Mouse (Mus musculus): ENCODE results near the gene Ptprcap. TPM values are rescaled to one million over a fixed set of nuclear protein-coding genes. Genes with fewer than 3 reads are reported as not detected.

Gene Ptprcap
- polyA plus RNA-seq (2012; rRNA removed), result 21.9 and 27.1 TPM in 2 replicates

DNA sequence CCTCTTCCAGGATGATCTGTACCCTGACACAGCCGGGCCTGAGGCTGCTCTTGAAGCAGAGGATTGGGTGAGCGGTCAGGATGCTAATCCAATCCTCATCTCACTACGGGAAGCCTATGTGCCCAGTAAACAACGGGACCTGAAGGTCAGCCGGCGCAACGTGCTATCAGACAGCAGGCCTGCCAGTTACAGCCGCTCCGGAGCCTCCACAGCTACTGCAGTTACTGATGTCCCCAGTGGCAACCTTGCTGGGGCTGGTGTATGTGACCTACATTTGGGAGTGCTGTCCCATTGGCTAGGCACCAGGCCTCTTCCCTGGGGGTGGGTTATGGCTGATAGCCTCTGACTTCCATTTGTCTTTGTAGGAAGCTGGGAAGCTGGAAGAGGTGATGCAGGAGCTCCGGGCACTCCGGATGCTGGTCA lies at the start of gene Ptprcap:
Gene Ptprcap (plus strand): TSS at position 373 of the 423 bp plus-strand sequence.

DNA sequence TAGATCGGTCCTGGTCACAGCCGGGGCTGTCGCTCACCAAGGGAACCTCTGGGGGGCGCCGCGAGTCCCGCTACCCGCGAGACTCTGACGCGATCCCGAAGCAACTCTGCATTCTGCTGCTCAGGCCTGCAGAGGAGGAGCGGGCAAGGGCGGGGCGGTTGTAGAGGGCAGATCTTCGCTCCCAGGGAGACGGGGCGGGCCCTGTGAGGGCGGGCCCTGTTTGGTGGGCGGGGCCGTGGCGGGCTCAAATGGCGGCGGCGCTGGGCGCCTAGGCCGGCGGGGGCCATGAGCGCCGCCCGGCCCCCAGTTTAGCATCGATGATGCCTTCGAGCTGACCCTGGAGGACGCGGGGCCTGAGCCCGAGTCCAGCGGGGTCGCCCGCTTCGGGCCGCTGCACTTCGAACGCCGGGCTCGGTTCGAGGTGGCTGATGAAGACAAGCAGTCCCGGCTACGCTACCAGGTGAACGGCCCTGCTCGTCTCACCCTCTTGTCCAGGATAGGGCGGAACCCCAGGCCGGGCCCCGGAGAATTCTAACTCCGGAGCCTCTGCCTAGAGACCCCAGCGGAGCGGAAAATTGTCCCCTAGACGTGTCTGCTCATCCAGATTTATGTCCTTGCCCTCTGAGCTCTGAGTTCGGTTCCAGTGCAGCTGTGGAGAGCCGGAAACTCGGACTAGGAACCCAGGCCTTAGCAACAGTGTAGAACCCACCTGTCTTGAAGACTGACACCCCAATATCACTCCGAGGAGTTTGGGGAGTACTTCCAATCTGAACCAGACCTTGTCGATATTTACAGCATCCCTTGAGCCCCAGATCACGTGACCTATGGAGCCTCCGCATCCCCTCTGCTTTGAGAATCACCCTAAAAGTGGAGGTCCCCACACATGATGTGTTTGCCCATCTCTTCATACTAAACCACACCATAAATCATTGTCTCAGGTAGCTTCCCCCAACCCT lies 27.4 kb upstream of the Ptprcap start, which contains the start of gene Aip:
Gene Aip (minus strand): TSS at position 118 of the 956 bp plus-strand sequence.

DNA sequence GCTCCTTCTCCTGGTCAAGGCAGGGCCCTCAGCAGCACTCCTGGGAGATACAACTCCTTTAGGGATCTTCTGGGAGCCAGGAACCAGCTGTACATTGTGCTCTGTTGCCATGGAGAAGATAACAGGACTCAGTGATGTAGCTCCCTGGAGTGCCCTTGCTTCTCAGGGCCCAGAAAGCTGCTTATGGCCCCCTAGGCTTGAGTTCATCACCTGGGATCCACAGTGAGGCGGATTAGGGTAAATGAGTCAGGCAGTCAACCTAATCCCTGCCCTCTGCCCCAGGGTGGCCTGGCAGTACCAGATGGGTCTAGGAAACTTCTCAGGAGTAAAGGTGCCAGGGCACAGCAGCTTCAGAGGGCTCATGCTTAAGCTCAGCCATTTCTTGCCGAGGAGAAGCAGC lies 14.0 kb upstream of the Ptprcap start, which contains the start of gene Gpr152:
Gene Gpr152 (plus strand): TSS at position 342 of the 400 bp plus-strand sequence.

DNA sequence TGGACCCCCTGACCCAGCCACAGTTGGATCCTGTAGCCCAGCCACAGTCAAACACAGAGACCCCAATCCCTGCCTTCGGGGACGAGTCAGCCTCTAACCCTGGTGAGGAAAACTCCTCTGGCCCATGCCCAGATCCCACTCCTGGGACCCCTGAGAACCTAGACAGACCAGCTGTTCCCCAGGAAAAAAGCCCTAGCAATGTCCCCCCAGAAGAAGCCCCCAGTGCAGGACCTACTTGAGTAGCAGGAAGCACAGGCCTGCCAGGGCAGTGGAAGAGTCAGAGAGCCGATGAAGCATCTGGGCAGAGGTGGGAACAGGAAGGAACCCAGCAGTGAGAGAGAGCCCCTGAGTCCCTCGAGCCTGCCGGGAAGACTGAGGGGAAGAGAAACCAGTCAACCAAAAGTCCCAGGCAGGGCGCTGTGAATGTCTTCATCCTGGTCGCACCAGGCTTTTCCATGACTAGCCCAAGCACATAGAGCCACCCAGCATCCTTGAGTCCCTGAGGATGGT lies 9.6 kb upstream of the Ptprcap start, which contains the start of gene Cabp4:
Gene Cabp4 (minus strand): TSS at position 275 of the 510 bp plus-strand sequence.

DNA sequence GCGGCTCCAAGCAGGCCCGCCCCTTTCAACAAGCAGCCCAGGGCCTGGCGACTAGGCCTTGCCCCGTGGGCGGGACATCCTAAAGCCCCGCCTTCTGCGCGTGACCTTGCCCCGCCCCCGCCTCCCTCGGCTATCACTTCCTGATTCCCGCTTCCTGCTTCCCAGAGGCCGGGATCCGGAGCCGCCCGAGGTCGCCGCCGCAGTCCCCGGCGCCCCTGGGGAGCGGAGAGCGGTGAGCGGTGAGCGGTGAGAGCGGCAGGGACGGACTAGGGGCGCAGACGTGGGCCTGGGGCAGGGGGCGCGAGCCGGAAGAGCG lies 5.0 kb upstream of the Ptprcap start, which contains the start of gene Coro1b:
Gene Coro1b (plus strand): TSS at position 129 of the 316 bp plus-strand sequence.

DNA sequence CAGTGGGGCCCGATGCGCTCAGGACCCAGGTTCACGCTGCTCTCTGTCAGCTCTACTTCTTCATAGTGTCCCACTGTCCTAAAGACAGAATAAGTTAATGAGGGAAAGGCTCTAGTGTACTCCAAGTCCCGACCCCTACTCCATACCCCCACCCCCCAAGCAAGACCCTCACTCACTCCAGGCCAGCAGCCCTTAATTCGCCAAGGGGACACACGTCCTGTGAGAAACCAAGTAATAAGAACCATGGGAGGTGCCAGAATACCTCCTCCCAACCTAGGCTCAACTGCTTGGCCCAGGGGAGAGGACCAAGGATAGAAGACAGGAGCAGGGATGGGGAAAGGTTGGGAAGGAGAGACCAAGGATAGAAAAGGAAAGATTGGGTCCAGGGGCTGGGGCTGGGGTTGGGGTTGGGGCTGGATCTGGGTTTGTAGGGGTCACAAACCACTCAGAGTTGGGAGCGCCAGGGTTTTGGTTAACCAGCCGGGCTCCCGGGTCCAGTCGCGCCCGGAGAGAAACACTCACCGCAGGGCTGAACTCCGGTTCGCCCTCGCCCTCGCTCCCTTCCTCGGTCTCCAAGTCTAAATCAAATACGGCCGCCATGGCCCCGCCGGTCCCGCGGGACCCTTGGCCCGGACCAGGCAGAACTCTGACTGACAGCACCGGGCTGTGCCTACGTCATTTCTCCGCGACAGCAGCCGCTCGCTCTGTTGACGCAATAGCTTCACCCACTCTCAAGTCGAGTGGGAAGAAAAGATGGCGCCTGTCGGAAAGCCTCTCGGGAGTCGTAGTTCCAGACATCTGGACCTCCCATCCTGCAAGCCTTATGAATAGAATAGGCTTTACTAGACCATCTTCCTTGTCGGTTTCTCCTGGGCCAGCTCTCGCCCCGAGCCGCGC lies 9.5 kb downstream of the Ptprcap start, which contains the start of gene Rps6kb2:
Gene Rps6kb2 (minus strand): TSS at position 709 of the 897 bp plus-strand sequence.

DNA sequence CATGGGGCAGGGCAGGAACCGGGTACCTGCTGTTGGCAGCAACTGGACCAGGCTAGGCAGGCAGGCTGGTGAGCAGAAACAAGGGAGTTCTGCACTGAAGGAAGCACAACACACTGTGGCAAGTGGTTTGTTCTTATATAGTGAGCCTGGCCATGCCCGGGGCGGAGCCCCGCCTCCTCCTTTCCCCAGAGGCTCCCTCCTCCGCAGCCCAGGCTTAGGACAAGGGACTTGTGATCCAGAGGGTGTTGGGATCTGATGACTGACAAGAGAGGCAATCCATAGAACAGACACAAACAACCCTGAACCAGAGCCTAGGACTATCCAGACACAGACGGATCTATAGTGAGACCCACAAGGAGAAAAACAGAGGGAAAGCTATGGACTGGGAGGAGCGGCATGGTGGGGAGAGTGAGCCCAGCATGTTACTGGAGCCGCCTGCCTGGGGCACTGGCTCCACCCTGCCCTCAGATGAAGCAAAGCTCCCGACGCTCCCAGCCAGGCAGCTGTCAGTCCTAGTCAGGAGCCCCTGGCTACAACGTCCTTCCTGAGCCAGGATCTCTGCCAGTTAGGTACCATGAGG lies 22.1 kb downstream of the Ptprcap start, which contains the start of gene Carns1:
Gene Carns1 (minus strand): TSS at position 112 of the 580 bp plus-strand sequence.

DNA sequence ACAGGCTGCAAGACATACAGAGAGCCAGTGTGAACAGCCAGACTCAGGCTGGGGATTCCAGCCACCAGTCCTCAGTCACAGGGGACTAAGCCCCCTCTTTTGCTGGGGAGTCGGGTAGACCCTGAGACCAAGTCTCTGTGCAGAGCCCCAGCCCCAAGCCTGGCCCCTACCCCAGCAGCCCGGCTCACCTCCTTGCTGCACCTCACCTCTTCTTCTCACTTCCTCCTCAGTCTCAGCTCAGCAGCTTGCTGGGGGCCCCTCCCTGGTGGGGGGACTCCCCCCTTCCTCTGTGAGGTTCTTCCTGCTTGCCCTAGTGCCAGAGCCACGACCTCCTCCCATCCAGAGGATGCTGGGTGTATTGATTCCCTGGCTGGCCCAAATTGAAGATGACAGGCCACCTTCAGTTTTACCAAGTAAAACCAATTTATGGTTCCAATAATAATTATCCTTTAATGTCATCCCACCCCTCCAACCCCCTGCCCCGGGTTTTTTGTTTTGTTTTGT lies 37.5 kb downstream of the Ptprcap start, which contains the start of gene Tbc1d10c:
Gene Tbc1d10c (minus strand): TSS at position 454 of the 504 bp plus-strand sequence.

DNA sequence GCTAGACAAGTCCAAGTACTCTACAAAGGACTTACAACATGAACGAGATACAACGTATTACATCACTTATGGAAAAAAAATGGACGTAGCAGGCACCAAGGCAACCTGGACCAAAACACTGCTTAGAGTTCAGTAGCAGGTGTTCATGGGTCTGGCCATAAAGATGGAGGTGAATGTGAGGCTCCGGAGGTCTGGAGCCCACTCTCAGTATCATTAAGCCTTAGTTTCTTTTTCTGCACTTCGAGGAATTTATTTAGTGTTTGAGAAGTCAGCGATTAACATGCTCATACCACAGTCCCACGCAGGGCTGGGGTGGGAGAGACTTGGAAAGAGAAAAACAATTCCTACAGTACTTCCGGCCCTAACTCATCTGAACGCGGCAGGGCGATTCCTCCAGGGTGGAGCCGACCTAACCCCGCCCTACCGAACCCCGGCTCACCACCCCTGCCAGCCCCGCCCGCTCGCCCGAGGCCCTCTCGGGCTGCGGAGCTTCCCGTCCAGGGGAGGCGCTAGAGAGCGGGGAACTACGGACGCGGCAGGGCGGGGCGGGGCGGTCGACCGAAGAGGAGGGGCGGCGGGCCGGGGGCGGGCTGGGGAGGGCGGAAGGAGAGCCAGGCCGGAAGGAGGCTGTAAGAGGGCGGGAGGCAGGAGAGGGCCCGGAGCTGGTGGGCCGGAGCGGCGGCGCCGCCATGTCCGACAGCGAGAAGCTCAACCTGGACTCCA lies 38.3 kb downstream of the Ptprcap start, which contains the start of gene Ppp1ca:
Gene Ppp1ca (plus strand): TSS at position 538 of the 723 bp plus-strand sequence.

DNA sequence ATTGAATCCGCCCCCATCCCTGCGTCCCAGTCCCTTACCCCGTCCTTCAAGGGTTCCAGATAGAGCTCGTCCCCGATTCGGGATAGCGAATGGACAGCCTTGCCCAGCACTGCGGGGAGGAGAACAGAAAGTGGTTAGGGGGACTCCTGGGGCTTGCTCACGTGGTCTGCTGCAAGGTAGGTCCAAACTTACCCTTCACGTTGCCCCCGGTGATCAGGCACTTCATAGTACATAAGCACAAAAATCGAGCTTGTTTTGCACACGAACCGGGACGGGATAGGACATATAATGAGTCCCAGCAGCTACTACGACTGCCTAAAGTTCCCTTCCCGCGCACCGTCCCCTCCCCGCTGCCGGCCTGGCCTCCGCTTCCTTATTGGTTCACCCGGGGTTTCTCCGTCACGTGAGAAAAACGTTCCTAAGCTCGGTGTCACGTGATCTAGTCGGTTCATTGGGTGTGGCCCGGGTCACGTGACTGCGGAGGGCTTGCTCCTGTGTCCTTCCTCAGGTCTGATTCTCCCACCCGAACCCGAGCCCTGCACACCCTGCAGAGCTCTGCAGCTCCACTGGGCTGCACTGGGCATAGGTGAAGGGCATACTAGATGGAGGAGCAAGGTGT lies 48.0 kb downstream of the Ptprcap start, which contains the start of gene Rad9a:
Gene Rad9a (minus strand): TSS at position 372 of the 619 bp plus-strand sequence.

Other genes starting within 250 kb of the Ptprcap start
- 87.5 and 103 TPM in 2 replicates for gene Tcirg1, start 246.5 kb upstream of the Ptprcap start, polyA plus RNA-seq (2012; rRNA removed)
- 113 and 118 TPM in 2 replicates for gene Ndufs8, start 240.8 kb upstream of the Ptprcap start, polyA plus RNA-seq (2012; rRNA removed)
- gene Aldh3b1, start 223.8 kb upstream of the Ptprcap start, polyA plus RNA-seq (2012; rRNA removed), result 9.4 and 9.6 TPM in 2 replicates
- 56.6 and 56.7 TPM in 2 replicates for gene Unc93b1, start 218.4 kb upstream of the Ptprcap start, polyA plus RNA-seq (2012; rRNA removed)
- 0.14 and 0.28 TPM in 2 replicates for gene Aldh3b3, start 195.0 kb upstream of the Ptprcap start, polyA plus RNA-seq (2012; rRNA removed)
- gene Aldh3b2, start 181.3 kb upstream of the Ptprcap start, polyA plus RNA-seq (2012; rRNA removed), result 0.11 and 0.17 TPM in 2 replicates
- 11.6 and 14.0 TPM in 2 replicates for gene Acy3, start 167.0 kb upstream of the Ptprcap start, polyA plus RNA-seq (2012; rRNA removed)
- not detected in 2 replicates for gene Tbx10, start 160.9 kb upstream of the Ptprcap start, polyA plus RNA-seq (2012; rRNA removed)
- gene Nudt8, start 153.0 kb upstream of the Ptprcap start, polyA plus RNA-seq (2012; rRNA removed), result 2.2 and 2.5 TPM in 2 replicates
- gene Gm49405, start 153.0 kb upstream of the Ptprcap start, polyA plus RNA-seq (2012; rRNA removed), result 0.61 and 0.75 TPM in 2 replicates
- 1.7 and 2.2 TPM in 2 replicates for gene Doc2g, start 150.3 kb upstream of the Ptprcap start, polyA plus RNA-seq (2012; rRNA removed)
- 80.0 and 84.9 TPM in 2 replicates for gene Ndufv1, start 140.8 kb upstream of the Ptprcap start, polyA plus RNA-seq (2012; rRNA removed)
- 320 and 356 TPM in 2 replicates for gene Gstp1, start 115.6 kb upstream of the Ptprcap start, polyA plus RNA-seq (2012; rRNA removed)
- gene Gstp2, start 107.6 kb upstream of the Ptprcap start, polyA plus RNA-seq (2012; rRNA removed), result 5.6 and 7.9 TPM in 2 replicates
- 225 and 276 TPM in 2 replicates for gene Gstp3, start 94.0 kb upstream of the Ptprcap start, polyA plus RNA-seq (2012; rRNA removed)
- 0.32 and 0.84 TPM in 2 replicates for gene Cabp2, start 72.0 kb upstream of the Ptprcap start, polyA plus RNA-seq (2012; rRNA removed)
- 72.2 and 73.8 TPM in 2 replicates for gene Cdk2ap2, start 56.4 kb upstream of the Ptprcap start, polyA plus RNA-seq (2012; rRNA removed)
- 13.3 and 16.3 TPM in 2 replicates for gene Pitpnm1, start 53.6 kb upstream of the Ptprcap start, polyA plus RNA-seq (2012; rRNA removed)
- gene Aip, start 27.7 kb upstream of the Ptprcap start, polyA plus RNA-seq (2012; rRNA removed), result 35.5 and 43.9 TPM in 2 replicates
- not detected in 2 replicates for gene Gpr152, start 13.8 kb upstream of the Ptprcap start, polyA plus RNA-seq (2012; rRNA removed)
- gene Cabp4, start 9.6 kb upstream of the Ptprcap start, polyA plus RNA-seq (2012; rRNA removed), result 0.22 and 0.31 TPM in 2 replicates
- 80.4 and 82.0 TPM in 2 replicates for gene Coro1b, start 5.0 kb upstream of the Ptprcap start, polyA plus RNA-seq (2012; rRNA removed)
- gene Rps6kb2, start 9.8 kb downstream of the Ptprcap start, polyA plus RNA-seq (2012; rRNA removed), result 14.6 and 16.1 TPM in 2 replicates
- 2.3 and 2.4 TPM in 2 replicates for gene Carns1, start 21.9 kb downstream of the Ptprcap start, polyA plus RNA-seq (2012; rRNA removed)
- 9.0 and 11.5 TPM in 2 replicates for gene Tbc1d10c, start 37.7 kb downstream of the Ptprcap start, polyA plus RNA-seq (2012; rRNA removed)
- 176 and 177 TPM in 2 replicates for gene Ppp1ca, start 38.5 kb downstream of the Ptprcap start, polyA plus RNA-seq (2012; rRNA removed)
- 13.6 and 14.5 TPM in 2 replicates for gene Rad9a, start 48.1 kb downstream of the Ptprcap start, polyA plus RNA-seq (2012; rRNA removed)
- 2.0 and 2.2 TPM in 2 replicates for gene Clcf1, start 60.6 kb downstream of the Ptprcap start, polyA plus RNA-seq (2012; rRNA removed)
- not detected in 2 replicates for gene AC109138.7, start 60.8 kb downstream of the Ptprcap start, polyA plus RNA-seq (2012; rRNA removed)
- 34.3 and 34.5 TPM in 2 replicates for gene Pold4, start 78.3 kb downstream of the Ptprcap start, polyA plus RNA-seq (2012; rRNA removed)
- 7.4 and 8.0 TPM in 2 replicates for gene Ssh3, start 115.6 kb downstream of the Ptprcap start, polyA plus RNA-seq (2012; rRNA removed)
- 2.0 and 2.2 TPM in 2 replicates for gene Ankrd13d, start 129.5 kb downstream of the Ptprcap start, polyA plus RNA-seq (2012; rRNA removed)
- gene Grk2, start 152.6 kb downstream of the Ptprcap start, polyA plus RNA-seq (2012; rRNA removed), result 35.7 and 42.3 TPM in 2 replicates
- 17.7 and 20.3 TPM in 2 replicates for gene Kdm2a, start 244.7 kb downstream of the Ptprcap start, polyA plus RNA-seq (2012; rRNA removed)